Mouse (Mus musculus): Measurements from ENCODE around the gene Hus1b.

The Hus1b gene

DNA sequence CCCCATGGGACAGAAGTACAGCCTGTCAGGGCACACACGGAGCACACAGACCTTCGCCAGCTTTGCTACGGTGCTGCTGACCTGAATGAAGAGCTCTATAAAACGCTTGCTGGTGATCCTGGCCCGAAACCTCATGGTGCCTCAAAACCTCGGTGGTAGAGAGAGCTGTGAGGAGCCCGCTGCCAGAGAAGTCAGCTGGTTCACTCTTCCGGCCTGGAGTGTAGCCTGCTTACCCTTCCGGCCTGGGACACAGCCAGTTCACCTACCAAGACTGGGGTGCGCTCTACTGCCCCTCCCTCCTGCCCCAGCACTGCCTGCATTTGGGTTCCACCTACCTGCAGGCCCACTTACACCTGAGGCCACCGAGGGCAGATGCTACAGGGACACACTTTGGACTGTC is at the start of gene Hus1b:
TSS of gene Hus1b (minus strand) at position 220 of the 400 bp plus-strand sequence.
- in situ Hi-C loops (cut with MboI) = no loop called here

DNA sequence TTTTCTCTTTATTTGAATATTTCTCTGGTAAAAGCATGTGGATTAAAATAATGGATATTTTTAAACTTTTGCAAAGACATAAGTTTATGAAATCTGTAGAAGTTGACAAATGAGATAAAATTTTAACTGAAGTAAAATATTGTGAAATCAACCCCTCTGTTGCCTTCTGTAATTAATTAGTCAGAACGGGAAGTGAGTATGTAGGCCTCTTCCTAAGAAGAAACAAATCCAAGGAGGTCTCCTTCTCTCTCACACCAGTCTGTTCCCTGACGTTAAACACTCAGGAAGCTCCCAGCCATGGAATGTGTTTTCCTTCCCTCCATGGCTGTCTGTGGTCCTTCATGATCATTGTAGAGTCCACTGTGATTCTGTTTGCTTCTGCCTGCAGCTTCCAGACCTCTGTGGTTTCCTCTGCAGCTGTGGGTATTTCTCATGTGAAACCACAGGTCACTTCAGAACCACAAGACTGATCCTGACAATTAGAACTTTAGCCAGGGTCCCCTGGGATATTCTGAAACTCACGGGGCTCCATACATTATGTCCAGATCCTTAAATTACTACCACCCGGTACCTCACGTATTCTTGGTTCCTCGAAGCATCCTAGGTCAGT is 46.8 kb upstream of the Hus1b start:
- in situ Hi-C loops (cut with MboI) = no loop called here

DNA sequence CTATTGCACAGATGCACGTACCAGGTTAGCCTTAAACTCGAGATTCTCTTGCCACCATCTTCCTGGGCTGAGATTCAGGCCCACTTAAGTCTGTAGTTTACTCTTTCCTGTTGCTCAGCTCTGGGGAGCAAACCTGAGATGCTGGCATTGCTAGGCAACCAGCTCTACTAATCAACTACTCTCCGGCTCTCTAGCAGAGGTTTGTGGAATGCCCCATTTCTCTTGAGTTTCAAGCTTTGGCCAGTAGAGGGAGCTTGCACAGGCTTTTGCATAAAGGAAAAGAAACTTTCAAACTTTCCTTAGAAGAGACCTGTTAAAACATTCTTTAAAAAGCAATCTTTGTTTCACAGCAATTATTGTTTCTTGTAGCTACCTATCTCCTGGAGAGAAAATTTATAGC is 46.3 kb upstream of the Hus1b start:
- in situ Hi-C loops (cut with MboI) = no loop called here

DNA sequence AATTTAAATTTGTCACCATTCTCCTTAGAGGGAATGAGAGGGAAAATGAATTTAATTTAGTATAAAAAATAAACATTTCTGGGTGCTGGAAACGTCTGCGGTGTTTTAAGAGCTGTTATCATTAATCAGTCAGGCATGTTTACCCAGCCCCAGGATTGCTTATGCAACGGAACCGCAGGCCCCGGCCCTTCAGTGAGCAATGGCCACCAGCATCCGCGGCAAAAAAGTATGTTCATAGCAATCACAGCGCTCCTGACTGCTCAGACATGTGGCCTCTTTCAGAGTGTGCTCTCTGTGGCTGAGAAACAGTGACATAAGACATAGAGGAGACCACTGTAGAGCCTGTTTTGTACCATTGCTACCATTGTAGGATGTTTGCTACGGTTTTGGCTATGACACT is 42.7 kb upstream of the Hus1b start:
- in situ Hi-C loops (cut with MboI) = no loop called here

DNA sequence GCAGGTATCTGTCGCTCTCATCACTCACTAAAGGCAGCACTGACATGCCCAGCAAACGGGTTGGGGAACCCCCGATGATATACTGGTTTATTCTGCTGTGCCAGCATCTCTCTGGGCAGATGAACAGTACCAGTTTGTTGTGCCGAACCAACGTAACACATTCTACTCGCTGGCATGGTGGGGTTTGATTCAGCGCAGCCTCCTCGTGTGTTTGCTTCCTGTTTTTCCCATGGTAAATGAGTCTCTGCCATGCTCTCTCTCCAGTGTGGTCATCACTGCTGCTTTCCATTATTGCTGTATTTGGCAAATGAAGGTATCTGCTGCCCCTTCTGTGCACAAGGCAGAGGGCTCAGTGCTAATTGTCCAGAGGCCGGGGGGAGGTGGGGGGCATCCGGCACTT is 42.2 kb upstream of the Hus1b start:
- in situ Hi-C loops (cut with MboI) = no loop called here

DNA sequence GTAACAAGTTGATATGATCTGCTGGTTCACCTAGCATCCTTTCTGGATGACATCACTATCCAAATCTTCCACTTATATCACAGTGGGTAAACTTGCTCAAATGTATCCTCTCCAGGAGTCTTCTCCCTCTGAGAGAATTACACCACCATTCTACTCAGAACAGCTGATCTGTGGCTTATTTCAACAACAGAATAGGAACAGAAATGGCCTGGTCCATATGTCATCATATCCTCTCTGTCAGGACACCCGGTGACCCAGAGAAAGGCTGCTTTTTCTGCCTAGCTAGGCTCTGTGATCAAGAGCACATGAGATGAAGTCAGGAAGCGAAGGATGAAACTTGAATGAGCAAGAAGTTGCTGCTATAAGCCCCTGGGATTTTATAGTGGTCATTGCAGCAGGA is 40.1 kb upstream of the Hus1b start:
- in situ Hi-C loops (cut with MboI) = no loop called here

DNA sequence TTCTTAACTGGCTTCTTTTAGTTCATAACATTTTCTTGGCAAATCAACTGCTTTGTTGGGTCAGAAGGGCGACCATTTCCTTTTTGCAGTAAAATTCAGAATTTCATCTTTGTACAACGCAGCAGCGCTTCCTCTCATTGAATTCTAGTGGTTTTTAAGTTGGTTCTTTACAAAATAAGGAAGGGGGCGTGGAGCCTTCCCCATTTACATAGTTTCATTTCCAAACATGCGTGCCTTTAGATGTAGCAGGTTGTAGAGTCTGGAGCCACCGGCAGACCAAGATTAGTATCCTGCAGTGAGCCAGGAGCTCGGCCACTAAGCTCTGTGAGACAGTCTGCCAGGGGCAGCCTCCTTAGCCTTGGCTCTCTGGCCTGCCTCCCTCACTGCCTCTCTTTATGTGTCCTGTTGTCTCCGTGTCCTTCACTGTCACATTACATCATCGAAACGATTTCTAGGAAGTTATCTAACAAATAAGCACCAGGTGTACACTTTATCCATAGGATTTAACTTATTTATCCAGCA is 39.4 kb upstream of the Hus1b start:
- in situ Hi-C loops (cut with MboI) = no loop called here

DNA sequence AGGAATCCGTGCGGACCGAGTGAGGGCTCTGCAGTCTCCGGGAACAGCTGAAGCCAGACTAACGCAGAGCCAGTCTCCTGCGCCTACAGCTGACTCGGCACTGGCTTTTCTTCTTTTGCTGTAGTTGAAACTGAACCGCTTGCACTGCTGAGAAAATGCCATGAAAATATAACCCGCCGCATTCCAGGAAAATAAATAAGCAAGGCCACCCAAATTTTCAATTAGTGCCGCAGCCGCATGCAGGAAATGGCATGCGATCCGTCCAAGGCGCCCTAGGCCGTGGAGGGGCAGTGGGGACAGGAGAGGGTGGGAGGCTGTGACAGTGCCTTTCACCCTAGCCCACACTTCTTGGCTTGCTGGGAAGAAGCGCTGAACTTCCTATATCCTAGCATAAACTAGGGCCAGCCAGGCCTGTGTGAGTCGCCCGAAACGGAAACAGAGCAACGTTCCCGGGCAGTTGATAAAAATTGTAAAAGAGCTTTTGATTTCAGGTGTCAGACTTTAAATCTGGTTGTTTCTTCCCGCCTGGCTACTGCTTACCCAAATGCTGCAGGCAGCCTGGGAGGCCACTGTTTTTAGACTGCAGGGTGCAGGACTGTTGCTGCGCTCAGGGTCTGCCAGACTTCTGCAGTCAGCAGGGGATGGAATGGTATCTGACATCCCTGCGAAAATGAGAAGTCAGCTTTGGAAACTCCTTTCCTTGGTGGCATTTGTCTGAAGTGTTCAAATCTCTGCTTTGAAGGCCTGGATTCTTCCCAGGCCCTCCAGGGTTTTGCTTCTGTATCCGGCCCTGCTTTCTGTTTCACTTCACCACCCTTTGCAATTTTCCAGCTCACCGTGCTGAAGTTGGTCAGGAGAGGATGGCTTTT is 38.3 kb upstream of the Hus1b start:
- in situ Hi-C loops (cut with MboI) = no loop called here

DNA sequence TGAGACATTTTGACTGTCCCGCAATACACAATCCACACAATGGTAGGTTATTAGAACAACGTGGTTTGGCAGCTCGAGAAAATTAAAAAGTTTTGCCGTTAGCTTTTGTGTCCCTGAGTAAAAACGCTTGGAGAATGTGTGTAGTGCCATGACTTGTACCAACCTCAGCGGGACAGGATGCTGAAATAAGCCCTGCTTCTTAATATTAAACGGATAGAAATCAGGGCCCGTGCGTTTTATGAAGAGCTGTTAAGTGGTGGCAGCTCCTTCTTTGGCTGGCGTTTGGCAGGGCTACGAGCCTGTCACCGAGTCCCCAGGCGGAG is 37.7 kb upstream of the Hus1b start:
- in situ Hi-C loops (cut with MboI) = no loop called here

DNA sequence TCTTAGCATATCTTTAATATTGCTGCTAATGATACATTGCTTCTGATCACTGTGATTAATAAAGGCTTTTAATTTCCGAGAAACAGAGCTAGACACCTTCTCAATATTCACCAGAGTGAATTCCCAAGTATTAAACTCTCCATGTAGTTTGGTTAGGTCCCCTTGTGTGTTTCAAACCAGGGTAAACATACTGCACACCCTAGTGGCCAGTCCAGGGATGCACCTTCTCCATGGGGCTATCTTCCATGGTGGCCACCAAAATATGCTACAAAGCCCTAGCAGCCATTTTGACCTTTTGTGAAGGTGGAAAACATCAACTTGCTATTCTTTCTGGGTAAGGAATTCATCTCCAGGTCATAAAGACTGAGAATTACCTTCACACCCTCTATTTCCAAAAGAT is 34.1 kb upstream of the Hus1b start:
- in situ Hi-C loops (cut with MboI) = no loop called here

DNA sequence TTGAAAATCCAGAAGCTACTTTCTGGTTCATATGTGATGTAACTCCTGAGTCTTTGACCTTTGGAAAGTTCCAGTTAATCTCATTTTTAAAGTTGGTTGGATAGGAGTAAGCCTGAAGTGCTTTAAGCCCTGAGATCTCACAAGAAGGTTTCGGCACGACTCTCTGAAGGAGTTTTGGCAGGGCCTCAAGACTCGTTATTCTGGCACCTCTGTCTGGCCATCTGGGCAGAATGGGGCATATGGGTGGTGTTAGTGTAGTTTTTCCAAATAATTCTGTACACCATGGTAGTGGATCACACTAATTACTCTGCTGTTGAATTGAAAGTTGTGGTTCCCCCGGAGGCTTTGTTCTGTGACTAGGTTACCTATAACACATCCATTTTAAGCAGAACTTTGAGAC is 30.7 kb upstream of the Hus1b start:
- in situ Hi-C loops (cut with MboI) = loop anchor here (5.0 kb wide), 1 partner anchor 421 kb away; no protein-coding TSS in a partner anchor

DNA sequence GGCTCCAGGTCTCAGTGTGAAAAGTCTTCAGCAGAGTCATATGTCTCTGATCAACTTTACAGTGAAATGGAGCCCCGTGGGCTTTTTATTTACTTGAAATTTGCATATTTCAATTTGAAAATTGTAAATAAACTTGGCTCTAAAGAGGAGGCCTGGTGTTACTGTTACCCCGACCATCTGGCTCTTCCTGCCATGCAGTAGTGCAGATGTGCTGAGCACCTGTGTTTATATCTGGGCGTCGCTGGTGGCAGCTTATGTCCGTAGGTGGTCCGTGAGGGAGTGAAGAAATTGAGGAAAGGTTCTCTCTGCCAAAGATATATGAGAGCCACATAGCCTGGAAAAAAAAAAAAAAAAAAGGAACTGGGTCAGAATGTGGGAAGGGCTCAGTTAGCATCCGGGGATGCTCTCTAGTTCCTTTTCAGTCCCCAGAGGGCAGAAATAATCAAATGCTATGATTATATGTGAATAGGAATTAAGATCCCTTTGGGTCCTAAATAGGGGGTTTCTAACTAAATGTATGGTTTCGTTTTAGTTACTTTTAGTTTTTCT is 29.1 kb upstream of the Hus1b start:
- in situ Hi-C loops (cut with MboI) = loop anchor here (5.0 kb wide), 1 partner anchor 419 kb away; no protein-coding TSS in a partner anchor

DNA sequence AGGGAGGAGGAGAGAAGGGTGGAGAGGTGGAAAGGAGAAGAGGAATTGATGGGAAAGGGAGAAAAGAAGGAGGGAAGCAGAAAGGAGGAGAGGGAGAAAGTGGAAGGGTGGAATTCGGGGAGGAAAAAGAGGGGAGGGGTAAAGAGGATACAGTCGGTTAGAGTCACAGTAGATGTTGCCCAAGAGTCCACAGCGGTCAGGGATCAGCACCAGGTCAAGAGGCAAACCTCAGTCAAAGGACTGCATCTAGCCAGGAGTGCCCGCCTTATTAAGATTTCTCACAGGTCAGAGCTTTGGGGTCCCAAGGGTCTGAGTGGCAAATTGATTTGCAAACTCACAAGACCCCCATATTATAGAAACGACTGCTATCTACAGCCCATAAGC is 26.7 kb upstream of the Hus1b start:
- in situ Hi-C loops (cut with MboI) = no loop called here

DNA sequence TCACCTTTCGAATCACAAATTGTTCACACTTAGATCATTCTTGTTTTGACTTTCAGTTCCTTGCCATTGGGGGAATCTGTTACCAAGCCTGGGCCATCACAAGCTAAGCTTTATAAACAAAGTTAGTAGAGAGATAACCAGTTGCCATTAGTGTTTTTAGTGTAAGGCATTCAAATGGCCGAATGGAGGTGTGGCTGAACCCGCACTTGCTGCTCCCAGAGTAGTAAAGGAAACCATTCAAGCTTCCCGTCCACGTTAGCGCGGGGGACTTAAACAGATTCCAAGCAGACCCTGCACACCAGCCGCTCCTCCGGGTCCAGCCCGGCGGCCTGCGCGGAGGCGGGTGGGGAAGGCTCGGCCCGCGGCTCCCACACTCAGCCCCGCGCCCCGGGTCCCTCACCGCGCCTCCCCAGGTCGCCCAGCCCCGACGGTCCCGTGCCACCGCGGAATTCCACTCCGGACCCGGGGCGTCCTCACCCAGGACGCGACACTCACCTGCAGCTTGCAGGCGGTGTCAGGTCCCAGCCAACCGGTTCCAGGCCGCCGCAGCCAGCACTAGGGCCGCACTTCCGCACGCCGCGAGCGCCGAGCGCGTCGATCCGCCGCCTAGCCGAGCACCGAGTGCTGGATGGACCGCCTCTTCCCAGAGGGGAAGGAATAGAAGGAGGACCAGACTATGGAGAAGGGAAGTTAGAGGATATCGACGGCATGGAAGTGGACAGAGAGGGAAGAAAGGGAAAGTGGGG is 26.1 kb upstream of the Hus1b start, which contains the start of the genes Exoc2 and Gm5447:
TSS of gene Exoc2 (minus strand) at position 593 of the 746 bp plus-strand sequence.
TSS of gene Gm5447 (plus strand) at position 704 of the 746 bp plus-strand sequence.
- in situ Hi-C loops (cut with MboI) = no loop called here

DNA sequence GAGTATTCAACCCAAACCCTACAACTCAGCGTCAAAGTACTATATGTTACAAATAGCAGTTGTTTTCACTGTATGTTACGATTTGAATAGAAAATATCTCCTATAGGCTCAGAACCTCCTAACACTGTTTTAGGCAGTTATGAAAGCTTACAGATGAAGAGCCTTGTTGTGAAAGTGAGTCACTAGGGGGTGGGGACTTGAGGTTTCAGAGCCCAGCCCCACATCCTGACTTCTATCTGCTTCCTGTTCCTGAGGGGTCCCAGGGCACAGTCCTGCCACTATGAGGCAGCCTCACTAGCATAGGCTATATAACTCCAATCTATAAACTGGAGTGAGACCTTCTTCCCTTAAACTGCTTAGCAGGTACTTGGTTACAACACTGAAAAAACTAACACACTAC is 24.5 kb upstream of the Hus1b start:
- in situ Hi-C loops (cut with MboI) = no loop called here

DNA sequence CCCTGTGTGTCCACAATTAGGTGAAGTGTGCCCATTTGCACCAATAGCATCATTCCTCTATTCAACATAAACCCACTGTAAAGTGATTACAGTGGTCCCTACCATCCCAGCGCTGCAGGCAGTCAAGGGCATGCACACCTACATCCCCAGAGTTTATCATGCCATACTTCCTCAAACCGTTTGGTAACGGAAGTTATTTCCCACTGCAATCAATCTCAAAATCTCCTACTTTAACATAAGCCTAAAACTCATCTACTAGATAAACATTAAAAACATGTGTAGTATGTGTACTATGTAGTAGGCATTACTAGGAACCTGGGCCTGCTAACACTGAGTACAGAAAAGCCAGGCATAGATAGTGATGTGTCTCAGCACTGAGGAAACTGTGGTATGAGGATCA is 23.5 kb upstream of the Hus1b start:
- in situ Hi-C loops (cut with MboI) = no loop called here

DNA sequence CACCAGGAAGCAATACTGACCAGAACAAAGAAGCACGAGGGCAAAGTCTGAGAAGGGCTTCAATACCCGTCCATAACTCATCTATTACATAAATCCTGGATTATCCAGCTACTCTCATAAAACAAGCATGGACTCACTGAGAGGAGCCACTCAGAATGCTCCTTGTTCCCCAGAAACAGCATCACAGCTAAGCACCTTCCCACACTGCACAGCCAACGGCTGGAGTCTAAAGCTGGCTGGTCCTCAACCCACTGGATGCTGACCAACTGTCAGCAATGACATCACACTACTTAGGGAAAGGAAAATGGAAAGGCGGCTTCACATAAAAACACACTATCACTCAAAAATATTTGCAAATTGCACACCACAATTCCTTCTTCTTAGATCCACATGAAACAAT is 20.8 kb upstream of the Hus1b start:
- in situ Hi-C loops (cut with MboI) = no loop called here

DNA sequence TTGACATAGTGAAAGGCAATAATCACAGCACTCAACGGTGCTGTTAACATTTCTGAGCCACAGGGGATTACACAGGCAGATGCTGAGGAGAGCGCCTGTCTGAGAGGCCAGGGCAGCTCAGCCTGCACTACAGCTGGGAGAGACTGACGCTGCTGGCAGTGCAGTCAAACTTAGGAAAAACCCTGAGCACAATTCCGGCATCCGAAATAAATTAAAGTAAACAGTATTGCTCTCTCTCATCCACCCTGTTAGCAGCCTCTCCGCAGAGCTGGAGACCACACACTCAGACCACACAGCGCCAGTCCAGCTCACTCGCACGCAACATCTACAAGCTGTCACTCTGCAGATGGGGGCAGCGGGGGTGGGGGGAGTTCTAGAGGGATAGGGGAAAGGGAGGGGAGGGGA is 18.9 kb upstream of the Hus1b start:
- in situ Hi-C loops (cut with MboI) = no loop called here

DNA sequence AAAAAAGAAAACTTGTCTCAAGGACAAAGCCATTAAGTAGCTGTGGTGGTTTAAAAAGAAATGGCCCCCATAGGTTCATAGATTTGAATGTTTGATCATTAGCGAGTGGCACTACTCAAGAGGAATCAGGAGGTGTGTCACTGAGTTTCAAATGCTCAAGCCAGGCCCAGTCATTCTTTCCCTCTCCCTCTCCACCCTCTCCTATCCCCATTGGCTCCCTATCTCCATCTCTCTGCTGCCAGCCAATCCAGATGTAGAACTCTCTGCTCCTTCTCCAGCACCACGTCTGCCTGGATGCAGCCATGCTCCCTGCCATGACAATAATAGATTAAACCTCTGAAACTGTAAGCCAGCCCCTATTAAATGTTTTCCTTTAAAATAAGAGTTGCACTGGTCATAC is 14.4 kb upstream of the Hus1b start:
- in situ Hi-C loops (cut with MboI) = no loop called here

DNA sequence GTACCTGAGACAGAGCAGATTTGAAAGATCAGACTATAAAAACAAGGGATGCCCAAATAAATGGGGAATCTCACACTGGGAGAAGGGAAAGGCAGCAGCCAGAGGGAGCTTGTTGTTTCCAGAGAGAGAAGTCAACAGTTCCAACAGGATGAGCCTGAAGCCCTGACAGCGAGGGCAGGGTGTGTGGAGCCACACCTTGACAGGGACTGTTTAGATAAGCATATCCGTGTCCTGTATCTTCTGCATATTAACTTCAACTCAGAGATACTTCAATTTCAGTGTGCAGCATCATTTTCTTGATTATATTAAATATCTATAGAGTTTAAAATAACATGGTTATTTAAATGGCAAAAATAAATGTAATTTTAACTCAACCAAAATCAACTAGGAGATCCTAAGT is 13.2 kb upstream of the Hus1b start:
- in situ Hi-C loops (cut with MboI) = no loop called here

DNA sequence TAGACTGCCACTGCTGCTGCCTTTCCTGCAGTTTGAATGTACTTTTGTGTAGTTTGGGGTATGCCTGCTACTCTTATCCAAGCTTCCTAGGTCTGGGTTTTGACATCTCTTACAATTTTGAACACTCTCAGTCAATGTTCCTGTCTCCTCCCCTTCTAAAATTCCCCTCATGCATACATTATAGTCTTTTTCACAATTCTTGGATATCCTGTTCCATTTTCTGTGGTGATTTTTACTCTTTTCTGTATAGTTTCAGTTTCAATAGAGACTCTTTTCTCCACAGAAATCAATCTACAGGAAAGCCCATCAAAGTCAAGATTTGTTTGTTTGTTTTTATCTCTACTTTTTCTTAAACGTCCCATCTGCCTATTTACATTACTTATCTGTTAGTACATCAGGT is 6.0 kb upstream of the Hus1b start:
- in situ Hi-C loops (cut with MboI) = no loop called here

DNA sequence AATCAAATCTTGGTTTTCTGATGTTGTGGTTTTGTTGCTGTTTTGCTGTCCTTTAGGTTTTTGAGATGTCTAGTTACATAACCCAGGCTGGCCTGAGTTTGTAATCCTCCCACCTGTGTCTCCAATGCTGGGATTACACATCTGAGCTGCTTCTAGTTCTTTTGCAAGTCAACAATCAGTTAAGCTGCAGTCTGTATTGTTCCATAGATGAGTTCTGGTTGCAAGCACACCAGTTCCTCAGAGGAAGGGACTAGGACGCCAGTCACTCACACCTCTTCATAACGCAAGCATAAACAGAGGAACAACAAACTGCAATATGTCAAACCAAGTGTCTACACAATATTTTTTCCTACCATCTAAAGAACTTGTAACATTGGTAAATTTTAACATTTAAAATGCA is 4.5 kb upstream of the Hus1b start:
- in situ Hi-C loops (cut with MboI) = no loop called here

All from mature B cell (primary cell).